Mouse (Mus musculus) MEL (cell line): ENCODE data around the gene Ciz1. TPM values are rescaled to one million over a fixed set of nuclear protein-coding genes. Genes with fewer than 3 reads are reported as not detected.

ENCODE experiments used
- DNase-seq: peaks from one replicate; pipeline ENCODE4 v3.0.0; 2011; ENCODE audit warnings: low read depth, low spot score
- H3K27ac ChIP-seq: 2 replicates; pipeline ENCODE4 v1.5.1; 2012; ENCODE audit warnings: low read depth, mild to moderate bottlenecking, control low read depth, low read length, moderate library complexity; ENCODE audit not compliant: control insufficient read depth
- H3K27me3 ChIP-seq, 2 experiments: fragments of 150-350 bp in 1 of 2; sonication (generic) in 1 of 2; 2 replicates each; pipeline ENCODE4 v1.6.1; 2012; ENCODE audit warnings: low read length in 2 of 2, mild to moderate bottlenecking in 2 of 2, improper control_type of control experiment in 1 of 2, moderate library complexity in 1 of 2; ENCODE audit not compliant: insufficient read depth in 2 of 2, control insufficient read depth in 1 of 2
- H3K36me3 ChIP-seq, 2 experiments: 2 replicates each; pipeline ENCODE4 v1.6.1; 2012 to 2014; ENCODE audit warnings: low read length in 2 of 2, improper control_type of control experiment in 1 of 2, inconsistent platforms in 1 of 2, mild to moderate bottlenecking in 1 of 2; ENCODE audit not compliant: insufficient read depth in 2 of 2, control insufficient read depth in 1 of 2
- H3K4me1 ChIP-seq, 2 experiments: fragments of 150-350 bp in 1 of 2; sonication (generic) in 1 of 2; 2 replicates each; pipeline ENCODE4 v1.6.1; 2012; ENCODE audit warnings: low read length in 2 of 2, improper control_type of control experiment in 1 of 2, mild to moderate bottlenecking in 1 of 2; ENCODE audit not compliant: insufficient read depth in 2 of 2, control insufficient read depth in 1 of 2
- H3K4me3 ChIP-seq, 2 experiments: fragments of 150-350 bp in 1 of 2; sonication (generic) in 1 of 2; 2 replicates each; pipeline ENCODE4 v1.5.1; 2012; ENCODE audit warnings: low read depth in 2 of 2, low read length in 2 of 2, mild to moderate bottlenecking in 2 of 2, moderate library complexity in 2 of 2, control low read depth in 1 of 2, improper control_type of control experiment in 1 of 2; ENCODE audit not compliant: control insufficient read depth in 1 of 2, insufficient read depth in 1 of 2
- H3K79me2 ChIP-seq: 2 replicates; pipeline ENCODE4 v1.6.1; 2012; ENCODE audit warnings: mild to moderate bottlenecking, low read length, moderate library complexity; ENCODE audit not compliant: control insufficient read depth, poor library complexity, insufficient read depth
- H3K9ac ChIP-seq: 2 replicates; pipeline ENCODE4 v1.6.1; 2012; ENCODE audit warnings: low read depth, mild to moderate bottlenecking, control low read depth, low read length, moderate library complexity; ENCODE audit not compliant: control insufficient read depth, poor library complexity, severe bottlenecking
- H3K9me3 ChIP-seq: fragments of 150-350 bp; sonication (generic); replicated peaks from 2 replicates; pipeline ENCODE4 v1.6.1; 2012; ENCODE audit warnings: mild to moderate bottlenecking, low read length, improper control_type of control experiment, moderate library complexity; ENCODE audit not compliant: insufficient read depth
- CHD1 ChIP-seq: IDR thresholded peaks from 2 replicates; pipeline ENCODE4 v1.6.1; 2012; ENCODE audit warnings: low read depth, mild to moderate bottlenecking, inconsistent platforms, low read length, improper control_type of control experiment
- CHD2 ChIP-seq: IDR thresholded peaks from 2 replicates; pipeline ENCODE4 v1.6.1; 2011; ENCODE audit warnings: low read length, improper control_type of control experiment
- CTCF ChIP-seq, 3 experiments: IDR thresholded peaks in 2 of 3; conservative IDR thresholded peaks in 1 of 3; 2 replicates each; pipeline ENCODE4 v1.5.1; 2011 to 2012; ENCODE audit warnings: low read length in 3 of 3, low read depth in 2 of 3, mild to moderate bottlenecking in 2 of 3, improper control_type of control experiment in 1 of 3, inconsistent platforms in 1 of 3, mixed read lengths in 1 of 3, moderate library complexity in 1 of 3; ENCODE audit not compliant: control insufficient read depth in 1 of 3, insufficient read depth in 1 of 3, poor library complexity in 1 of 3, severe bottlenecking in 1 of 3
- E2F4 ChIP-seq: IDR thresholded peaks from 2 replicates; pipeline ENCODE4 v1.6.1; 2011; ENCODE audit warnings: low read depth, low read length, improper control_type of control experiment, borderline replicate concordance
- ETS1 ChIP-seq: IDR thresholded peaks from 2 replicates; pipeline ENCODE4 v1.6.1; 2012; ENCODE audit warnings: low read depth, mild to moderate bottlenecking, inconsistent platforms, low read length, improper control_type of control experiment, moderate library complexity
- GATA1 ChIP-seq: IDR thresholded peaks from 2 replicates; pipeline ENCODE4 v1.6.1; 2011; ENCODE audit warnings: low read depth, low read length, improper control_type of control experiment
- HCFC1 ChIP-seq: IDR thresholded peaks from 2 replicates; pipeline ENCODE4 v1.6.1; 2012; ENCODE audit warnings: low read depth, mild to moderate bottlenecking, inconsistent platforms, low read length, improper control_type of control experiment, moderate library complexity
- JUND ChIP-seq: IDR thresholded peaks from 2 replicates; pipeline ENCODE4 v1.6.1; 2011; ENCODE audit warnings: low read depth, mild to moderate bottlenecking, improper control_type of control experiment, low read length
- KAT2A ChIP-seq: conservative IDR thresholded peaks from 2 replicates; pipeline ENCODE4 v1.6.1; 2012; ENCODE audit warnings: low read depth, low read length, improper control_type of control experiment, inconsistent platforms
- MAZ ChIP-seq: IDR thresholded peaks from 2 replicates; pipeline ENCODE4 v1.6.1; 2012; ENCODE audit warnings: low read depth, mild to moderate bottlenecking, inconsistent platforms, low read length, improper control_type of control experiment
- MXI1 ChIP-seq: IDR thresholded peaks from 2 replicates; pipeline ENCODE4 v1.6.1; 2011; ENCODE audit warnings: mild to moderate bottlenecking, low read depth, low read length, improper control_type of control experiment
- MYC ChIP-seq: IDR thresholded peaks from 2 replicates; pipeline ENCODE4 v1.6.1; 2011; ENCODE audit warnings: low read depth, mild to moderate bottlenecking, low read length, improper control_type of control experiment, moderate library complexity
- NRF1 ChIP-seq: IDR thresholded peaks from 2 replicates; pipeline ENCODE4 v1.6.1; 2014; ENCODE audit warnings: low read depth, mild to moderate bottlenecking, inconsistent platforms, low read length, improper control_type of control experiment, moderate library complexity; ENCODE audit not compliant: poor library complexity, insufficient read depth, severe bottlenecking
- POLR2A ChIP-seq, 2 experiments: IDR thresholded peaks; 2 replicates each; pipeline ENCODE4 v1.6.1; 2011 to 2012; ENCODE audit warnings: low read length in 2 of 2, mild to moderate bottlenecking in 2 of 2, control low read depth in 1 of 2, improper control_type of control experiment in 1 of 2, low read depth in 1 of 2, moderate library complexity in 1 of 2; ENCODE audit not compliant: control insufficient read depth in 1 of 2, insufficient read depth in 1 of 2, poor library complexity in 1 of 2
- POLR2AphosphoS5 ChIP-seq: IDR thresholded peaks from 2 replicates; pipeline ENCODE4 v1.6.1; 2012; ENCODE audit warnings: low read depth, borderline replicate concordance, mild to moderate bottlenecking, inconsistent platforms, low read length, moderate library complexity, mixed read lengths
- RAD21 ChIP-seq: IDR thresholded peaks from 2 replicates; pipeline ENCODE4 v1.6.1; 2011; ENCODE audit warnings: mild to moderate bottlenecking, low read depth, low read length, improper control_type of control experiment
- SMC3 ChIP-seq: IDR thresholded peaks from 2 replicates; pipeline ENCODE4 v1.6.1; 2011; ENCODE audit warnings: low read depth, low read length, improper control_type of control experiment
- UBTF ChIP-seq: IDR thresholded peaks from 2 replicates; pipeline ENCODE4 v1.6.1; 2012; ENCODE audit warnings: low read depth, mild to moderate bottlenecking, inconsistent platforms, low read length, improper control_type of control experiment, moderate library complexity, borderline replicate concordance; ENCODE audit not compliant: insufficient read depth
- USF1 ChIP-seq: IDR thresholded peaks from 2 replicates; pipeline ENCODE4 v1.6.1; 2014; ENCODE audit warnings: low read depth, mild to moderate bottlenecking, inconsistent platforms, low read length, improper control_type of control experiment, moderate library complexity
- ZC3H11A ChIP-seq: IDR thresholded peaks from 2 replicates; pipeline ENCODE4 v1.6.1; 2012; ENCODE audit warnings: low read depth, mild to moderate bottlenecking, inconsistent platforms, low read length, improper control_type of control experiment
- ZMIZ1 ChIP-seq: IDR thresholded peaks from 2 replicates; pipeline ENCODE4 v1.6.1; 2012; ENCODE audit warnings: low read depth, mild to moderate bottlenecking, inconsistent platforms, low read length, improper control_type of control experiment, moderate library complexity
- polyA plus RNA-seq, 2 experiments: library from polyadenylated mRNA; stranded (reverse) in 1 of 2; unstranded in 1 of 2; fragments of >175 nt in 1 of 2; fragments of >200 nt in 1 of 2; gene quantifications; 2 replicates each; pipeline versions ENCODE4 v1.2.1 to v1.2.4; 2012; ENCODE audit warnings: low replicate concordance in 2 of 2, low read depth in 1 of 2; ENCODE audit not compliant: insufficient read length in 2 of 2, insufficient read depth in 1 of 2, missing spikeins in 1 of 2
- total RNA-seq: library from RNA; depleted of rRNA; stranded (reverse); fragments of 300-350 nt; gene quantifications from 2 replicates; pipeline ENCODE4 v1.2.3, GENCODE M21; 2012

Gene Ciz1
- total and polyA plus RNA-seq, 3 experiments = 20.7 to 99.8 TPM; not detected in 1

DNA sequence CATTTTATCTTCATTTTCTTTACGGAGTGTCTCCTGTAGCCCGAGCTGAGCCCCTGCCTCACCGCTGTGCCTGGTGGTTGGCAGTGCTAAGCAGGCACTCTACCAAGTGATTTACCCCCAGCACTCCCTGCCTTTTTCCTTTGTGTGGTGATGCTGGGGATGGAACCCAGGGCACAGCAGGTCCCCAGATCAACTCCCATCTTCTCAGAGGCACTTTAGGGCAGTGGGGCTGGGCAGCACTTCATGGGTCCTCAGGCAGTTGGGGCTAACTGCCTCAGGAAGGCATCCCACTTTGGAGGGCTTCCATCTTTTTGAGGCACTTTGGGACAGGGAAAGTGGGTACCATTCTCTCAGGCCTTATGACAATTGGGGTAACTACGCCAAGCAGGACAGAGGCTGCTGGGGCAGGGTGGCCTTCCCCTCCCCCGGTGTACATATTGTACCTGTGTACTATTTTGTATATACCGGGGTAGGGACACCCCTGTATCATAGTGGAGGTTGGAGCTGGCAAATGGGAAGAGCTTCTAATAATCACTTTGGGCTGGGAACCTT lies 44.8 kb upstream of the Ciz1 start:
- Histone ChIP-seq H3K4me1 (peaks cover 2 to 3% of the 10 kb centered on the region in 2 experiments; a peak in 2 of 4 replicates), H3K27me3 (no peaks in the 10 kb centered on the region), H3K9me3 (no peaks in the 10 kb centered on the region), H3K27ac (no peak overlapping the region), H3K36me3 (no peaks in the 10 kb centered on the region), H3K9ac (no peak overlapping the region), H3K4me3 (no peak overlapping the region), H3K79me2 (no peaks in the 10 kb centered on the region)
- no peak for DNase-seq
- TF ChIP-seq ZC3H11A = no peak
- TF ChIP-seq MYC = no peak
- TF ChIP-seq HCFC1 = no peak
- TF ChIP-seq MXI1 = no peak
- TF ChIP-seq KAT2A = no peak
- TF ChIP-seq MAZ = no peak
- no peak for TF ChIP-seq USF1
- TF ChIP-seq ZMIZ1 = no peak
- no peak for TF ChIP-seq POLR2A (IDR thresholded peaks at IDR 0.05; ENCODE audit: control insufficient read depth in 1 of 2, insufficient read depth in 1 of 2, low read depth in 1 of 2, low read length in 2 of 2, poor library complexity in 1 of 2)
- TF ChIP-seq CHD2 = no peak
- no peak for TF ChIP-seq JUND
- TF ChIP-seq E2F4 = no peak
- no peak for TF ChIP-seq CHD1
- no peak for TF ChIP-seq NRF1
- no peak for TF ChIP-seq UBTF
- no peak for TF ChIP-seq GATA1
- TF ChIP-seq POLR2AphosphoS5 = no peak

DNA sequence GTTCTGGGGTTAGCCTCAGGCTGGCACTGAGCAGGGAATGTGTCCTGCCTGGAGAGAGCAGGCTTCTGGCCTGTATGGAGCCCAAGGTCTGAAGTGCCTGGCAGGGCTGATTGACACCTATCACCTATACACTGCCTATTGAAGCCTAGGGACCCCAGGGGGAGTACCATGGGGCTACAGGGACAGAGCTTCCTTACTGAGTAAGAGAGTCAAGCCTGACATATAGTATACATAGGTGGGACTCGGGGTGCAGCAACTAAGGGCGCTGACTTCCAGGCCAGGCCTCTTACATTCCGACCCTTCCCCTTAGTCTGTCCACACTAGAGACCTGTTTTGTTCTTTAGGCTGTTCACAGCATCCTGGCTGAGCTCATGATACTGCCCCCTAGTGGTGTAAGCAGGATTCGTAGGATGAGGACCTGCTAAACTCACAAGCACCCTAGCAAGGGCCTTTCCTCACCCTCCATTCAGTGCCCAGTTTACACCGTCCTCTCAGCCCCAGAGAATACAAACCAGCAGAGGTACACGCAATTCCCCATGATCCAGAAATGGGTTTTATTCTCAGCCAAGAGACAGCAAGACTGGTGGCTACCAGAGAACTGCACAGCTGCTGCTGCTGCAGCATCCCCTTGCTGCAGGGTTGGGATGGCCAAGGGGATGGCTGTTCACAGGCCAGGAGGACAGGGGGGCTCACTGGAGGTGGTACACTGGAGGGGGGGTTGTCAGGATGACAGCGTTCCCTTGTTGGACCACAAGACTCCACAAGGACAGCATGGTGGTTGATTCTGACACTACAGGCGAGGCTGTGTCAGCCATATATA lies 44.0 kb upstream of the Ciz1 start:
- peak; percentile 80 for DNase-seq
- H3K4me3 ChIP-seq = no peak overlapping the region
- TF ChIP-seq RAD21 (peak; percentile 17), CTCF (IDR thresholded peaks at IDR 0.05 in 2 of 3, conservative IDR thresholded peaks at IDR 0.05 in 1 of 3; ENCODE audit: control insufficient read depth in 1 of 3, insufficient read depth in 1 of 3, low read depth in 2 of 3, low read length in 3 of 3, poor library complexity in 1 of 3, severe bottlenecking in 1 of 3) (peak; percentile 78 to 98 (median 83)), POLR2A (IDR thresholded peaks at IDR 0.05; ENCODE audit: control insufficient read depth in 1 of 2, insufficient read depth in 1 of 2, low read depth in 1 of 2, low read length in 2 of 2, poor library complexity in 1 of 2) (no peak), ETS1 (no peak), SMC3 (peak; percentile 51)
- H3K79me2 ChIP-seq = no peaks in the 10 kb centered on the region
- H3K36me3 ChIP-seq = no peaks in the 10 kb centered on the region
- H3K9ac ChIP-seq = no peak overlapping the region
- no peak overlapping the region for H3K27ac ChIP-seq
- no peaks in the 10 kb centered on the region for H3K9me3 ChIP-seq
- peaks cover 2 to 3% of the 10 kb centered on the region in 2 experiments; a peak in 2 of 4 replicates for H3K4me1 ChIP-seq
- H3K27me3 ChIP-seq = no peaks in the 10 kb centered on the region
